Mouse (Mus musculus) hematopoietic stem cell, adult 5-6 weeks (primary cell): Measurements from ENCODE around the gene Fam207a. TPM values are rescaled to one million over a fixed set of nuclear protein-coding genes. Genes with fewer than 3 reads are reported as not detected.

Source experiments
- ATAC-seq, 2 experiments: fragments of 125-278 bp in 1 of 2; replicated peaks in 1 of 2; 2 replicates each; pipeline ENCODE4 v1.8.0; 2016 to 2017; ENCODE audit warnings: inconsistent platforms in 2 of 2, mild to moderate bottlenecking in 2 of 2, moderate number of reproducible peaks in 2 of 2, low read depth in 1 of 2, moderate TSS enrichment in 1 of 2; ENCODE audit not compliant: low FRiP score in 2 of 2, poor library complexity in 2 of 2, severe bottlenecking in 2 of 2, insufficient read depth in 1 of 2, low TSS enrichment in 1 of 2
- total RNA-seq: library from RNA; stranded (forward); fragments of 172-1452, 232-1000 nt; gene quantifications from 2 replicates; pipeline ENCODE4 v1.2.3, GENCODE M21; 2017

Fam207a gene
- total RNA-seq, 1 experiment from 2014 or later, result 19.2 TPM

DNA sequence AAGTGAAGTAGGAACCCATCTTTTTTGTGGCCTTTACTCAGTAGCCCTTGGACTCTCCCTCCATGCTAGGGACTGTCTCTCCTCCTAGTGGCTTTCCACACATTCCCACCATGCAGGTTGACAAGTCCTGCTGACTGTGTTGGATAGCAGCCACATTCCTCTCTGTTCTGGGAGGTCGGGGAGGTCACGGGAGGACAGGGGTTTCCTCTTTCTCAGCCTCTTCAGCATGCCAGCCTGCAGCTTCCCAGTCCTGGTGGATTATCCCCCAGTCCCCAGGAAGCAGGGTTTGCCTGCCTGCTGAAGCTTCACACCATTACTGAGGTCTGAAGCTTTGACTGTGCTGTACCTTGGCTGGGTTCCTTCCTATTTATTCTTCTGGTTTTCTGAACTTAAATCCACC is 67.8 kb downstream of the Fam207a start:
- no peak for ATAC-seq

GRCm38 (mm10) chr10:77442250-77442649 is 73.3 kb downstream of the Fam207a start:
- no peak for ATAC-seq

DNA sequence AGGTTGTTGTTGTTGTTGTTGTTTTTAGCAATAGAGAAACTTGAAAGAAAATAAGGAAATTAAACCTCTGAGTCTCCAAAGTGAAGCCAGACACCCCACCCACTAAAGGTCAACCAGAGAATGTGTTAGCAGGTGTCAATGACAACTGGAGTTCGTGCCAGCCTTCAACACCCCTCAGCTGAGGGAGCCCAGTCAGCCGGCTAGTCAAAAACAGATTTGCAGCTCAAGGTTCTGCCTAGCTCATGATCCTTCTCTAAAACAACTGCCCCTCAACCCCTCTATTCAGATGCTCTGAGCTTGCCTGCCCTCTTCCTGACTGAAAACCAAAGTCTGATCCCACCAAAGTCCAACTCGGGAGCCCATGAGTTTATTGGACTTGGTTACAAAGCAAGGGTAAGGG is 73.8 kb downstream of the Fam207a start:
- no peak for ATAC-seq

DNA sequence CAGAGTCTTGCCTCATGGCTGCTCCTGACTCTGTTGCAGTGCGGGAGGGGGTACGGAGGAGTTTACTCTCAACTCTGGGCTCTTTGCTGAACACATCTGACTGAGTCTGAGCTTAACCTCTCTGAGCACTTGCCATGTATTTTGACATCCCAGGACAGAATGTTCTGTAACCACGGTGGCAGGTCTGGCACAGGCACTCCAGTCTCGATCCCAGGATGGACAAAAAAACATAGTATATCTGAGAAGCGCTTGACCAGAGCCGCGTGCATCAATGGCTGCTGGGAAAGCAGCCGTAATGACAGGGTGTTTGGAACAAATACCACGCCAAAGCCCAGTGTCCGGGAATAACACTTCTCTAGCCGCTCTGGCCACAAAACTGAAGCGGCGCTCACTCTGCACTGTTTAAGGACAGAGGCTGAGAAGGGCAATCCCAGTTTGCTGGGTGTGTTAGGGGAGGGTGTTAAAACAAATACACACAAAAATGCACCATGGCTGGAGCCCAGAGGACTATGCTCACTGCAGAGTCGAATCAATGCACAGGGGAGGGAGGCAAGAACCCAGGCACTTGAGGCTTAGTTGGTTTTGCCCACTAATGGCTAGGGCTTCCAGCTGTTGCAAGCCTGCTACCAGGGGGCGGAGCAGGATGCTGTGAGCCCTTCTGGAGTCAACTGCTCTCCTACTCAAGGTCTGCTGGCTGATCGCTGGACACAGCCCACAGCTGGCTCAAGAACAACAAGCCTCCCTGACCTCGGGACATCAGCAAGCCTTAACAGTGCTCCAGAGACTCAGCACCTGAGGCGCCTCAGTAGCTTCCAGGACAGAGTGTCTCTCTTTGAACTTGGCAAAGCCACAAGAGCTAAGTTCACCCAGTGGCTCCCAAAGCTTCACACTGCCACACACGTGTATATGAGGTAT is 74.5 kb downstream of the Fam207a start:
- ATAC-seq, result no peak

- ATAC-seq, result 0 out of 4 replicates have a peak, but pooled peaks of 1 of the 2 experiments have one; percentile 10
Observed at GRCm38 (mm10) chr10:77440286-77440685, 75.3 kb downstream of the Fam207a start.

DNA sequence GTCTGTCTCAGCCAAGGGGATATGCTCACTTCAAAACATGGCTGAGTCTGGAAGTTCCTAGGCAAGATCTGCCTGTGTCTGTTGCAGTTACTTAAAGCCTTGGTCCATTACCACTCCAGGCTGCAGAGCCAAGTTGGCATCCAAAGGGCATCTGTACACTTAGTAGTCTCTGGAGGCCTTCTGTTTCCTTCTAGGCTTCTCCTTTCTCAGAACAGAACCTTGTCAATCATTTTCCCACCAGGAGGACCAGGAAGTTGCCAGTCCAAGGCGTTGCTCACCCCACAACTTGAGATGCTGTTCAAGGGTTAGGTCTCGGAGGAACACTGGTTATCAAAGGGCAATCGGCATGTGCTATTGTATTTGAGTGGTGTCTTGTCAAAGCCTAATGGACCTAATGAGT is 76.6 kb downstream of the Fam207a start:
- no peak for ATAC-seq

- ATAC-seq, result no peak
Observed at GRCm38 (mm10) chr10:77438021-77438420, 77.6 kb downstream of the Fam207a start.

Other genes starting within 250 kb of the Fam207a start
- 4.4 and 8.9 TPM in 2 replicates for gene Adarb1, start 97.5 kb downstream of the Fam207a start, total RNA-seq
- 51.2 and 56.5 TPM in 2 replicates for gene Itgb2, start 14.5 kb upstream of the Fam207a start, total RNA-seq
- 56.2 and 65.8 TPM in 2 replicates for gene Pttg1ip, start 65.9 kb upstream of the Fam207a start, total RNA-seq
- gene Sumo3, start 90.3 kb upstream of the Fam207a start, total RNA-seq, result 148 and 150 TPM in 2 replicates
- not detected in 2 replicates for gene Gm49325, start 90.4 kb upstream of the Fam207a start, total RNA-seq
- 25.6 and 27.5 TPM in 2 replicates for gene Ube2g2, start 106.5 kb upstream of the Fam207a start, total RNA-seq
- 2.8 and 3.1 TPM in 2 replicates for gene Tspear, start 170.8 kb upstream of the Fam207a start, total RNA-seq
- gene Gm19402, start 175.0 kb upstream of the Fam207a start, total RNA-seq, result not detected in 2 replicates
- not detected in 2 replicates for gene Gm9508, start 181.4 kb upstream of the Fam207a start, total RNA-seq
- gene Gm10272, start 190.8 kb upstream of the Fam207a start, total RNA-seq, result not detected in 2 replicates
- gene Gm10024, start 195.7 kb upstream of the Fam207a start, total RNA-seq, result not detected in 2 replicates
- gene Gm10142, start 200.0 kb upstream of the Fam207a start, total RNA-seq, result not detected in 2 replicates
- not detected in 2 replicates for gene Krtap12-1, start 204.8 kb upstream of the Fam207a start, total RNA-seq
- gene Gm10100, start 210.7 kb upstream of the Fam207a start, total RNA-seq, result not detected in 2 replicates
- gene Gm18596, start 226.9 kb upstream of the Fam207a start, total RNA-seq, result not detected in 2 replicates
- not detected in 2 replicates for gene Gm9736, start 235.6 kb upstream of the Fam207a start, total RNA-seq
- not detected in 2 replicates for gene Gm3233, start 243.9 kb upstream of the Fam207a start, total RNA-seq